Mouse (Mus musculus) frontal cortex, postnatal 10 days (tissue): Measurements from ENCODE around the gene Nat14.

Source experiments
- DNase-seq, 2 experiments: peaks; one replicate each; pipeline ENCODE4 v3.0.0; 2022; ENCODE audit warnings: low spot score in 2 of 2, mixed read lengths in 1 of 2

Nat14 gene

DNA sequence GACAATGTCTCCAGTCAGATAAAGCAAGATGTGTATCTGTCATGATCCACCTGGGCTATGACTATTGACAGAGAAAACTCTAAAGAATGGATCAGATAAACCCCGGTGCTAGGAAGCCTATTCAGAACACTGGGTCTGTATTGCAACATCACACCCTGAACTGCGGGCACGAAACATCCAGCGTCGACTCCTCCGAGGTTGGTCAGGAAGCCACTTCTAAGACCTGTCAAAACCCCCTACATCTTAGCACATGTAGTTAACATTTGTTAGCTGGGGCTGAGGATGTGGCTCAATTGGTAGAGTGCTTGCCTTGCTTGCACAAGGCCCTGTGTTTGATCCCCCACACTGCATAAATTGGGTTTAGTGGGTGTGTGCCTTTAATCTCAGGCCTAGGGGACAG, 26.6 kb downstream of the Nat14 start:
- no peak for DNase-seq

GRCm38 (mm10) chr7:4950561-4951342, 28.9 kb downstream of the Nat14 start:
- DNase-seq: no peak

- DNase-seq: no peak
Observed at GRCm38 (mm10) chr7:4953815-4954445, 32.1 kb downstream of the Nat14 start.

GRCm38 (mm10) chr7:4957361-4957760, 35.5 kb downstream of the Nat14 start:
- DNase-seq: no peak

DNA sequence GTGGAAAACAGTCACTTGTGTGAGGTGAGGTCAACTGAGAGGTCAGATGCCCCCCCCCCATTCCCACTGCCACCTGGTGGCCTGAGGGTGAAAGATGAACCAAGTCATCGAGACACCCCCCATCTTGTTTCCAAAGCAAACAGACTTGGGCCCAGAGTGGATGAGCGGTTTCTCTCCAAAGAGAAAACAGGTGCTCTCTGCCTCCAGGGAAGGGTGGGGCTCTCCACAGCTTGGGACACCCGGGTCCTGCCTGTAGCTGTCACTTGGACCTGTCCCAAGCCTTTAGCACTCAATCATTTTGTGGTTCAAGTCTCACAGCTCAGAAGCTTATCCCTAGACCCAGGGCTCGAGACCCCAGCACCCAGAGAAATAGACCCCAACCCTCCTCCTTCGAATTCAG, 41.7 kb downstream of the Nat14 start:
- no peak for DNase-seq

- peak; percentile 42 to 76 for DNase-seq
Observed at GRCm38 (mm10) chr7:4964272-4964671, 42.4 kb downstream of the Nat14 start, which contains the start of gene Sbk2. Gene Sbk2 (minus strand): TSS chr7:4964406.

DNA sequence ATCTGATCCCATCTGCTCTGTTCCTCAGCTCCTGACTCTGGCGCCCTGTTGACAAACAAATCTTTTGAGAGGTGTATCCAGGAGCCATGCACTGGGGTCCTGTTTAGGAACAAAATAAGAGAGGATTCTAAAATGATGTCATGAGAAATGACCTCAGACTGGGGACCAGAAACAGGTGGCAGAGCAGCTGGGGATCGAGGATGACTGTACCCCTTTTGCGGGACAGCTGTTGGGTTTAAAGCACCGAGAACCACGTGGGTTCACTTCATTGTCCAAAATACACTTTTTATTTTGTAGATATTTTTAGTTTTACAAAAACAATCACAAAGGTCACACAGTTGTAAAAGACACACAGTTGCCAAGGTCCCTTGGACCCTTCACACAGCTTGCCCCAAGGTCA, 43.2 kb downstream of the Nat14 start:
- DNase-seq: no peak

- no peak for DNase-seq
Observed at GRCm38 (mm10) chr7:4971068-4971467, 49.2 kb downstream of the Nat14 start, which contains the start of gene Sbk3. Gene Sbk3 (minus strand): TSS chr7:4971168.

DNA sequence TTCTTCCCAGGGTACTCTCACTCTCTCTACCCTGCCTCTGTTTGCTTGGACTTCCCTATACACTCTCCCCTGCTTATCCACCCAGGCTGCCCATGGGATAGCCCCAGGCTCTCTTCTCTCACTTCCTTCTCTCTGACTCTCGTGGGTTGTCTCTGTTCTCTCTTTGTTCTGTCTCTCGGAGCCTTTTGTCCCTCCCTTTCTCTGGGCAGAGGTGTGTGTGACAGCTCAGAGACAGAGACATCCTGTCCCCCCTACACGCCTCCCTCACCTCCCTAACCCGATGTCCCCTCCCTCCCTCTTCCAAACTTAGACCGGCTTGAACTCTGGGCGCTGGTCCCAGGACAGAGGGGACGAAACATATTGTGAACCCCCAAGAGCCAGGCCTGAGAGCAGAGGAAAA, 49.9 kb downstream of the Nat14 start:
- DNase-seq: no peak

GRCm38 (mm10) chr7:4972321-4973047, 50.7 kb downstream of the Nat14 start:
- no peak for DNase-seq
